Comparison of ENCODE assay signal across 16 mouse cellular contexts in the genomic region with DNA sequence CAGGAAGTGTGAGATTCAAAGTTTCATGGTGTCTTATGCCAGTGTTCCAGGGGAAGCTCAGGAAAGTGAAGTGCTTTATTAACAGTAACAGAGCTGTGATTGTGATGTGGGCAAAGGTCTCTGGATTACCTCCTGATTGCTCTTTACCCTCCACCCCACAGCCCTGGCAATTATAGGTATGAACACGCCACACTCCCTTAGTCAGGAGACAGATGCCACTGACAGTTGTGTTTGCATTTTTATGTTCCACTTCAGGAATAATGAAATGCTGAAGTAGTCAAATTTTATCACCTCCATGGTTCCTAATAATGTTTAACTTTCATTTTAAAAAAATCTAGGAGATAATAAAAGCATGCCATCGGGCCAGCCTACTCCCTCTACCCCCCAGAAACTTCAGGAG. TPM values are rescaled to one million over a fixed set of nuclear protein-coding genes. Genes with fewer than 3 reads are reported as not detected.
"Had no signal": no experiment of that assay in that cellular context is flagged by ENCODE, and none has a peak within 500 bp of the region (broad histone marks: within the 10 kb centered on the region; RNA-seq: fewer than 3 reads in every experiment).

A gene (plus strand): TSS at position 367 of the 400 bp plus-strand sequence.

- ATAC-seq: liver, postnatal 0 days had no signal

- H3K27me3 ChIP-seq: limb, embryonic 12.5 days; liver, embryonic 13.5 days; lung, embryonic 15.5 days; megakaryocyte, embryonic 14.5 days; midbrain, embryonic 12.5 days had no signal

- H3K4me2 ChIP-seq: limb, embryonic 12.5 days; liver, embryonic 13.5 days; lung, embryonic 15.5 days; midbrain, embryonic 12.5 days had no signal

- DNase-seq: liver; liver, embryonic 13.5 days; liver, postnatal 0 days; lung, postnatal 14 days; spleen, adult 18-20 months; thymus, adult 18-20 months; thymus, postnatal 14 days had no signal

- H3K4me3 ChIP-seq: layer of hippocampus, adult 2 months; limb, embryonic 12.5 days; liver, embryonic 13.5 days; lung, embryonic 15.5 days; megakaryocyte, embryonic 14.5 days; midbrain, embryonic 12.5 days had no signal

- H3K36me3 ChIP-seq: limb, embryonic 12.5 days; liver, embryonic 13.5 days; lung, embryonic 15.5 days; midbrain, embryonic 12.5 days had no signal

- H3K27ac ChIP-seq: layer of hippocampus, adult 2 months; limb, embryonic 12.5 days; liver, embryonic 13.5 days; lung, embryonic 15.5 days; macrophage; midbrain, embryonic 12.5 days had no signal

- H3K9ac ChIP-seq: limb, embryonic 12.5 days; liver, embryonic 13.5 days; liver, postnatal 0 days; lung, embryonic 15.5 days; midbrain, embryonic 12.5 days had no signal

- H3K4me1 ChIP-seq: limb, embryonic 12.5 days; liver, embryonic 13.5 days; lung, embryonic 15.5 days; megakaryocyte, embryonic 14.5 days; midbrain, embryonic 12.5 days had no signal

- H3K9me3 ChIP-seq: limb, embryonic 12.5 days; liver, embryonic 13.5 days; lung, embryonic 15.5 days; megakaryocyte, embryonic 14.5 days; midbrain, embryonic 12.5 days had no signal

RNA-seq across cellular contexts. Expression of the gene that starts here (rescaled TPM):
- polyA plus RNA-seq: limb, embryonic 12.5 days; liver, embryonic 13.5 days; liver, postnatal 0 days; lung, embryonic 15.5 days; macrophage; midbrain, embryonic 12.5 days; midbrain, postnatal 0 days; neural tube, embryonic 14.5 days; stomach, embryonic 14.5 days had no signal
